Comparison of ENCODE assay signal across 22 mouse cellular contexts in genomic region chr8:46570673-46571072, GRCm38 (mm10). TPM values are rescaled to one million over a fixed set of nuclear protein-coding genes. Genes with fewer than 3 reads are reported as not detected.
DNase-seq lines count a peak whose midpoint lies in the region; ATAC-seq and TF ChIP-seq lines count a peak whose summit lies in the region.
"Had no signal": no experiment of that assay in that cellular context is flagged by ENCODE, and none has a peak within 500 bp of the region (broad histone marks: within the 10 kb centered on the region; RNA-seq: fewer than 3 reads in every experiment).

No protein-coding gene starts in this region.

- peaks cover 43% of the 10 kb centered on the region for H3K36me3 ChIP-seq in heart, embryonic 10.5 days
- H3K36me3 ChIP-seq in intestine, postnatal 0 days (ENCODE audit: control insufficient read depth, insufficient read depth): 0 out of 2 replicates have a peak, but pooled peaks cover 12% of the 10 kb centered on the region

- H3K27ac ChIP-seq in heart, embryonic 10.5 days: no peak overlapping the region
- H3K27ac ChIP-seq in intestine, postnatal 0 days (ENCODE audit: low read depth, low read length): peak overlapping the region; percentile 60; the same call in 1 of the 2 replicates
- H3K27ac ChIP-seq: forebrain, embryonic 10.5 days; hindbrain, embryonic 10.5 days; hindbrain, postnatal 0 days; liver, embryonic 14.5 days; midbrain, embryonic 12.5 days; neural tube, embryonic 15.5 days had no signal

- no peaks in the 10 kb centered on the region for H3K27me3 ChIP-seq in heart, embryonic 10.5 days (ENCODE audit: insufficient read depth, poor library complexity, severe bottlenecking)
- no peaks in the 10 kb centered on the region for H3K27me3 ChIP-seq in intestine, postnatal 0 days (replicated peaks; ENCODE audit: control insufficient read depth, insufficient read depth, low read length)
- H3K27me3 ChIP-seq: heart, embryonic 13.5 days; midbrain, embryonic 12.5 days; neural tube, embryonic 15.5 days had no signal

- peak; percentile 94 for DNase-seq in heart, adult 11 months
- DNase-seq in heart, embryonic 10.5 days (ENCODE audit: low spot score): no peak
- peak; percentile 58 for DNase-seq in kidney, postnatal 10 days
- no peak for DNase-seq in kidney, adult 18-20 months
- DNase-seq in R1 (ENCODE audit: low read depth, low spot score): peak; percentile 46
- no peak for DNase-seq in embryo, embryonic 10 days (ENCODE audit: low spot score)
- DNase-seq in right cerebral cortex, postnatal 4 days: no peak
- DNase-seq: adrenal gland, postnatal 36 days; cerebellum, adult 9-10 months; gastrocnemius, postnatal 14 days; kidney, adult 8-10 months; kidney, postnatal 14 days; thymus, postnatal 14 days had no signal

- TF ChIP-seq CTCF in intestine, postnatal 0 days (IDR thresholded peaks at IDR 0.05; ENCODE audit: low read depth): no peak

- no peak for ATAC-seq in intestine, postnatal 0 days
- ATAC-seq: forebrain, embryonic 16.5 days; hindbrain, postnatal 0 days had no signal

- no peak overlapping the region for H3K4me2 ChIP-seq in intestine, postnatal 0 days (replicated peaks; ENCODE audit: low read depth)
- H3K4me2 ChIP-seq: heart, embryonic 13.5 days; midbrain, embryonic 12.5 days; neural tube, embryonic 15.5 days had no signal

- no peak overlapping the region for H3K4me3 ChIP-seq in heart, embryonic 10.5 days
- H3K4me3 ChIP-seq in intestine, postnatal 0 days (ENCODE audit: low read depth, low read length): no peak overlapping the region
- H3K4me3 ChIP-seq: forebrain, embryonic 10.5 days; heart, embryonic 13.5 days; hindbrain, embryonic 10.5 days; midbrain, embryonic 12.5 days; neural tube, embryonic 15.5 days had no signal

- H3K4me1 ChIP-seq in heart, embryonic 10.5 days: no peaks in the 10 kb centered on the region
- no peaks in the 10 kb centered on the region; the same call in 1 of the 2 replicates for H3K4me1 ChIP-seq in intestine, postnatal 0 days (replicated peaks; ENCODE audit: control insufficient read depth, insufficient read depth, low read length)
- H3K4me1 ChIP-seq: forebrain, embryonic 10.5 days; midbrain, embryonic 12.5 days; neural tube, embryonic 15.5 days had no signal

- H3K9me3 ChIP-seq in heart, embryonic 10.5 days: no peaks in the 10 kb centered on the region
- no peaks in the 10 kb centered on the region for H3K9me3 ChIP-seq in intestine, postnatal 0 days (ENCODE audit: control insufficient read depth)
- H3K9me3 ChIP-seq: forebrain, embryonic 10.5 days; heart, embryonic 13.5 days; hindbrain, embryonic 10.5 days; midbrain, embryonic 12.5 days; neural tube, embryonic 15.5 days had no signal

- H3K9ac ChIP-seq in intestine, postnatal 0 days (ENCODE audit: low read depth, low read length): no peak overlapping the region
- H3K9ac ChIP-seq: heart, embryonic 13.5 days; liver, embryonic 14.5 days; midbrain, embryonic 12.5 days; neural tube, embryonic 15.5 days had no signal

- WGBS in heart, embryonic 10.5 days: 93% methylated on average over 9 of the region's 14 CpGs
- WGBS in intestine, postnatal 0 days: 69% methylated on average over 13 of the region's 14 CpGs

RNA-seq across cellular contexts. Expression of gene Cenpu, which starts 18.8 kb away (rescaled TPM):
- 11.9 and 16.4 TPM in 2 replicates for polyA plus RNA-seq in heart, embryonic 10.5 days (2016; fragmentation: Nextera tagmentation; extraction: Ambion mirVana)
- 7.6 and 8.9 TPM in 2 replicates for polyA plus RNA-seq in intestine, postnatal 0 days (2015; fragmentation: Nextera tagmentation; extraction: Ambion mirVana)

RNA-seq across cellular contexts. Expression of gene Primpol, which starts 46.3 kb away (rescaled TPM):
- 10.2 and 11.8 TPM in 2 replicates for polyA plus RNA-seq in heart, embryonic 10.5 days (2016; fragmentation: Nextera tagmentation; extraction: Ambion mirVana)
- polyA plus RNA-seq in intestine, postnatal 0 days (2015; fragmentation: Nextera tagmentation; extraction: Ambion mirVana): 6.2 and 7.6 TPM in 2 replicates

RNA-seq across cellular contexts. Expression of gene Casp3, which starts 46.4 kb away (rescaled TPM):
- 63.7 and 73.3 TPM in 2 replicates for polyA plus RNA-seq in heart, embryonic 10.5 days (2016; fragmentation: Nextera tagmentation; extraction: Ambion mirVana)
- 43.5 and 48.7 TPM in 2 replicates for polyA plus RNA-seq in intestine, postnatal 0 days (2015; fragmentation: Nextera tagmentation; extraction: Ambion mirVana)

Comparison
In these comparisons a context has a peak if more than half of its experiments do, and no peak if none do; other contexts are left out.
1. DNase-seq: peak in heart, adult 11 months (single experiment), kidney, postnatal 10 days (single experiment) and R1 (single experiment); none in heart, embryonic 10.5 days (single experiment), kidney, adult 18-20 months (single experiment), embryo, embryonic 10 days (single experiment) and right cerebral cortex, postnatal 4 days (single experiment).